Mouse (Mus musculus) liver (tissue): Measurements from ENCODE around the gene Pgc.

ENCODE experiments used
- DNase-seq: peaks from one replicate; pipeline ENCODE4 v3.0.0-alpha.2; 2020; ENCODE audit warnings: mixed read lengths

The Pgc gene

GRCm38 (mm10) chr17:47753130-47753775 is 26.6 kb downstream of the Pgc start:
- peak; percentile 48 for DNase-seq

GRCm38 (mm10) chr17:47754246-47754645 is 27.6 kb downstream of the Pgc start:
- DNase-seq: peak; percentile 74

- DNase-seq: no peak
Observed at GRCm38 (mm10) chr17:47756366-47756765, 29.7 kb downstream of the Pgc start.

- DNase-seq: no peak
Observed at GRCm38 (mm10) chr17:47757056-47757610, 30.5 kb downstream of the Pgc start.

GRCm38 (mm10) chr17:47759702-47760410 is 33.2 kb downstream of the Pgc start:
- no peak for DNase-seq

- no peak for DNase-seq
Observed at GRCm38 (mm10) chr17:47762028-47762427, 35.4 kb downstream of the Pgc start.

- DNase-seq: no peak
Observed at GRCm38 (mm10) chr17:47762518-47763340, 36.1 kb downstream of the Pgc start.

GRCm38 (mm10) chr17:47765986-47766385 is 39.3 kb downstream of the Pgc start:
- DNase-seq: no peak

- no peak for DNase-seq
Observed at GRCm38 (mm10) chr17:47766407-47767043, 39.9 kb downstream of the Pgc start.

GRCm38 (mm10) chr17:47767081-47767455 is 40.4 kb downstream of the Pgc start:
- no peak for DNase-seq

GRCm38 (mm10) chr17:47767456-47768141 is 41.0 kb downstream of the Pgc start:
- DNase-seq: peak; percentile 64

- DNase-seq: peak; percentile 65
Observed at GRCm38 (mm10) chr17:47768707-47769276, 42.1 kb downstream of the Pgc start.

- no peak for DNase-seq
Observed at GRCm38 (mm10) chr17:47769389-47770299, 43.0 kb downstream of the Pgc start.

GRCm38 (mm10) chr17:47773604-47774003 is 47.0 kb downstream of the Pgc start:
- no peak for DNase-seq

- DNase-seq: peak; percentile 31
Observed at GRCm38 (mm10) chr17:47777141-47777540, 50.5 kb downstream of the Pgc start.

GRCm38 (mm10) chr17:47780470-47780869 is 53.8 kb downstream of the Pgc start:
- DNase-seq: no peak

- no peak for DNase-seq
Observed at GRCm38 (mm10) chr17:47782486-47782885, 55.8 kb downstream of the Pgc start.

GRCm38 (mm10) chr17:47783445-47784223 is 57.0 kb downstream of the Pgc start:
- no peak for DNase-seq
